Mouse (Mus musculus): ENCODE results near the gene Cox7a1.

DNA sequence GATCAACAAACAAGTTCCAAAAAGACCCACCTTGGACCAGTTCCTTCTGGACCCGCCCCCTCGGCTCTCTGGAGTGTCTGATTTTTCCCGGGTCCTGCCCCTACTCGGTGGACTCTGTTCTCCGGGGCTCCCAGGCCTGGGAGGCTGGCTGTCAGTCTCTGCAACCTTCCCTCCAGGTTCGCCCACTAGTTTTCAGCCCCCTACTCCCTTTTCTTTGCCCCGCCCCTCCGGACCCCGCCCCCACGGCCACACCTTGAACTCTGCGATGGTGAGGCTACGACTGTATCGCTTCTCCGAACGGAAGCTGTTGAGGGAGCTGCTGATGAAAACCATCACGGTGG lies 47.4 kb downstream of the Cox7a1 start:
- no peak for TF ChIP-seq POLR2A (IDR thresholded peaks at IDR 0.05; ENCODE audit: insufficient read length, low read depth)
- TF ChIP-seq USF1 (IDR thresholded peaks at IDR 0.05; ENCODE audit: low read depth): no peak

Measured in myocyte (in vitro differentiated cells).